7 mouse cellular contexts compared by ENCODE assay signal in the genomic region with DNA sequence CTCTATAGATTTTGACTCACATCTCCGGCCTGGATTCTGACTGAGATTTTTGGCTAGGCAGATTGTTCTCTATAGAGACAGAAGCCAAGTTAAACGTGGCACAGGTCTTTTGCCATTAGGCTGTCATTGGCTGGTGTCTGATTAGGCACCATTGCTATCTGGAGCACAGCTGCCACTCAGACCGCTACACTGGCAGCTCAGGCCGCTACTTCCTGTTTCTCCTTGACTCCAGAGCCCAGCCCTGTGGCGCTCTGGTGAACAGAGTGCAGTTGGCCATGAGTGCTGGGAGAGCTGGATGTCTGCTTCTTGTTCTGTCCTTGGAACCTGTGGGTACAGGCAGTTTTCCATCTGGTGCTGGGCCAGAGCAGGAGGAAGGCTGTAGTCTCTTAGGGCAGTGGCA. TPM values are rescaled to one million over a fixed set of nuclear protein-coding genes. Genes with fewer than 3 reads are reported as not detected.
DNase-seq lines count a peak whose midpoint lies in the region; ATAC-seq lines count a peak whose summit lies in the region.

No protein-coding gene starts in this region.

- peak overlapping the region; percentile 25; the same call in 1 of the 2 replicates for H3K9ac ChIP-seq in liver, embryonic 11.5 days (ENCODE audit: low read depth, low read length)

- H3K4me3 ChIP-seq in liver, embryonic 11.5 days (ENCODE audit: low read depth, low read length), result no peak overlapping the region

- peak; percentile 81 for ATAC-seq in liver, embryonic 11.5 days (replicated peaks; ENCODE audit: low FRiP score)

- DNase-seq in right cerebral cortex, postnatal 10 days (ENCODE audit: low spot score in 2 of 2), result peak; percentile 67 to 70
- no peak for DNase-seq in right cerebral cortex, adult 18-20 months
- DNase-seq in c-Kit-positive CD71-positive TER-119-positive erythroid progenitor cells, embryonic 14.5 days (ENCODE audit: low spot score), result peak; percentile 8
- peak; percentile 73 for DNase-seq in gastrocnemius, postnatal 25 days
- DNase-seq in liver, embryonic 11.5 days (ENCODE audit: low spot score), result peak; percentile 41
- no peak for DNase-seq in natural killer cell, adult 2 months (ENCODE audit: low spot score in 2 of 2)
- DNase-seq in urinary bladder, adult 18-20 months (ENCODE audit: low spot score in 2 of 2), result no peak

- H3K4me2 ChIP-seq in liver, embryonic 11.5 days, result no peak overlapping the region

- no peaks in the 10 kb centered on the region for H3K27me3 ChIP-seq in liver, embryonic 11.5 days (replicated peaks; ENCODE audit: control insufficient read depth, insufficient read depth, low read length)

- 53% methylated on average over 5 of the region's 5 CpGs for WGBS in liver, embryonic 11.5 days

- no peak overlapping the region; the same call in 1 of the 2 replicates for H3K27ac ChIP-seq in liver, embryonic 11.5 days (ENCODE audit: low read depth, low read length)

- no peaks in the 10 kb centered on the region for H3K36me3 ChIP-seq in liver, embryonic 11.5 days (ENCODE audit: control insufficient read depth, insufficient read depth, low read length)

- peaks cover 3% of the 10 kb centered on the region; the same call in 1 of the 2 replicates for H3K4me1 ChIP-seq in liver, embryonic 11.5 days (replicated peaks; ENCODE audit: control insufficient read depth, insufficient read depth, low read length)

- H3K9me3 ChIP-seq in liver, embryonic 11.5 days (ENCODE audit: control insufficient read depth, low read length), result no peaks in the 10 kb centered on the region

RNA-seq across cellular contexts. Expression of a gene that starts 33.1 kb away (rescaled TPM):
- total RNA-seq in gastrocnemius, postnatal 25 days (2021), result 10 to 100 TPM; 50.4 to 53.3 TPM
- polyA plus RNA-seq in liver, embryonic 11.5 days (2014; fragmentation: Nextera tagmentation; extraction: Ambion mirVana), result 51.3 and 57.5 TPM in 2 replicates

Comparison
In these comparisons a context has a peak if more than half of its experiments do, and no peak if none do; other contexts are left out.
1. DNase-seq: peak in right cerebral cortex, postnatal 10 days (2 of 2), c-Kit-positive CD71-positive TER-119-positive erythroid progenitor cells, embryonic 14.5 days (single experiment), gastrocnemius, postnatal 25 days (single experiment) and liver, embryonic 11.5 days (single experiment); none in right cerebral cortex, adult 18-20 months (single experiment), natural killer cell, adult 2 months (0 of 2) and urinary bladder, adult 18-20 months (0 of 2).